Mouse (Mus musculus): ENCODE results near the gene Gprin2. TPM values are rescaled to one million over a fixed set of nuclear protein-coding genes. Genes with fewer than 3 reads are reported as not detected.

Gprin2 gene
- total RNA-seq, 2 experiments from 2014 or later, result not detected

Other genes starting within 250 kb of the Gprin2 start
- not detected in 2 replicates for gene Rbp3, start 247.7 kb downstream of the Gprin2 start, total RNA-seq (2014; fragmentation: Nextera tagmentation)
- gene Rbp3, start 247.7 kb downstream of the Gprin2 start, total RNA-seq (2017), result not detected in 2 replicates
- 0.10 TPM in 1 of 2 replicates, not detected in the other for gene Zfp488, start 222.9 kb downstream of the Gprin2 start, total RNA-seq (2014; fragmentation: Nextera tagmentation)
- 0.19 TPM in 1 of 2 replicates, not detected in the other for gene Zfp488, start 222.9 kb downstream of the Gprin2 start, total RNA-seq (2017)
- not detected in 2 replicates for gene Gm30083, start 186.5 kb downstream of the Gprin2 start, total RNA-seq (2014; fragmentation: Nextera tagmentation)
- gene Gm30083, start 186.5 kb downstream of the Gprin2 start, total RNA-seq (2017), result not detected in 2 replicates
- gene Gm5460, start 184.9 kb downstream of the Gprin2 start, total RNA-seq (2014; fragmentation: Nextera tagmentation), result not detected in 2 replicates
- gene Gm5460, start 184.9 kb downstream of the Gprin2 start, total RNA-seq (2017), result not detected in 2 replicates
- not detected in 2 replicates for gene Antxrl, start 148.9 kb downstream of the Gprin2 start, total RNA-seq (2014; fragmentation: Nextera tagmentation)
- gene Antxrl, start 148.9 kb downstream of the Gprin2 start, total RNA-seq (2017), result not detected in 2 replicates
- gene Anxa8, start 115.7 kb downstream of the Gprin2 start, total RNA-seq (2014; fragmentation: Nextera tagmentation), result not detected in 2 replicates
- not detected in 2 replicates for gene Anxa8, start 115.7 kb downstream of the Gprin2 start, total RNA-seq (2017)
- gene A630023A22Rik, start 98.9 kb downstream of the Gprin2 start, total RNA-seq (2014; fragmentation: Nextera tagmentation), result not detected in 2 replicates
- gene A630023A22Rik, start 98.9 kb downstream of the Gprin2 start, total RNA-seq (2017), result not detected in 2 replicates
- gene Npy4r, start 49.2 kb downstream of the Gprin2 start, total RNA-seq (2014; fragmentation: Nextera tagmentation), result not detected in 2 replicates
- not detected in 2 replicates for gene Npy4r, start 49.2 kb downstream of the Gprin2 start, total RNA-seq (2017)
- not detected in 2 replicates for gene Syt15, start 17.9 kb upstream of the Gprin2 start, total RNA-seq (2014; fragmentation: Nextera tagmentation)
- not detected in 2 replicates for gene Syt15, start 17.9 kb upstream of the Gprin2 start, total RNA-seq (2017)
- 8.0 and 9.1 TPM in 2 replicates for gene Shld2, start 108.8 kb upstream of the Gprin2 start, total RNA-seq (2014; fragmentation: Nextera tagmentation)
- 17.1 and 18.0 TPM in 2 replicates for gene Shld2, start 108.8 kb upstream of the Gprin2 start, total RNA-seq (2017)
- gene Glud1, start 109.1 kb upstream of the Gprin2 start, total RNA-seq (2014; fragmentation: Nextera tagmentation), result 38.5 and 40.5 TPM in 2 replicates
- 34.3 and 37.8 TPM in 2 replicates for gene Glud1, start 109.1 kb upstream of the Gprin2 start, total RNA-seq (2017)
- gene Fam25c, start 153.8 kb upstream of the Gprin2 start, total RNA-seq (2014; fragmentation: Nextera tagmentation), result not detected in 2 replicates
- gene Fam25c, start 153.8 kb upstream of the Gprin2 start, total RNA-seq (2017), result not detected in 2 replicates
- not detected in 2 replicates for gene Sncg, start 173.1 kb upstream of the Gprin2 start, total RNA-seq (2014; fragmentation: Nextera tagmentation)
- not detected in 2 replicates for gene Sncg, start 173.1 kb upstream of the Gprin2 start, total RNA-seq (2017)
- gene Mmrn2, start 173.8 kb upstream of the Gprin2 start, total RNA-seq (2014; fragmentation: Nextera tagmentation), result not detected in 2 replicates
- gene Mmrn2, start 173.8 kb upstream of the Gprin2 start, total RNA-seq (2017), result not detected in 2 replicates

Data from megakaryocyte-erythroid progenitor cell, adult 5-6 weeks (primary cell).